Mouse (Mus musculus) kidney, adult 2 months (tissue): Measurements from ENCODE around the gene Gm42372.

Experiments
- CTCF ChIP-seq: fragments of 200-500 bp; conservative IDR thresholded peaks from 2 replicates; pipeline ENCODE4 v1.5.1; 2011; ENCODE audit warnings: low read depth, mild to moderate bottlenecking, control low read depth, low read length, moderate library complexity, mixed read lengths; ENCODE audit not compliant: insufficient read depth, insufficient read length
- POLR2A ChIP-seq: fragments of 200-500 bp; IDR thresholded peaks from one replicate; pipeline ENCODE4 v1.6.1; 2011; ENCODE audit warnings: low read depth, low read length, control low read depth

DNA sequence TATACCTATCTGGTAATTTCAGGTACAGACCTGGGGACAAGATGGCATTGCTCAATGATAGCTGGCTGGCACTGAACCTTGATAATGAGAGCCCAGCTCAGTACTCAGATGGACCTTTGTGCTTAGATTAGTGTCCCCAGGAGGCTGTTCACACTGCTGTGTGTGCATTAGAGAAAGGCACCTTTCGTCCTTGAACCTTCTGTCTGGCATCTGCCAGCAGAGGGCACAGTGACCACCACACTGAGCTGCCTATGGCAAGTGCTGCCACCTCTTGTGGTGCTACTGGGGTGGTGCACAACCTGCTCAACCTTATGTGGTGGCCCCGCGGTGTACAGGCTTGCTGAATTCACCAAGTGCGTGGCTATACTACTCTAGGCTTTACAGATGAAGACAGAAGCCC is 24.4 kb downstream of the Gm42372 start:
- TF ChIP-seq POLR2A (no peak), CTCF (peak; percentile 91)
